Mouse (Mus musculus) inflammation-experienced regulatory T-cells, adult 6 months (primary cell): ENCODE measurements around the gene Mdc1. TPM values are rescaled to one million over a fixed set of nuclear protein-coding genes. Genes with fewer than 3 reads are reported as not detected.

ENCODE experiments used
- ATAC-seq: one replicate; pipeline ENCODE4 v1.8.0; 2017
- polyA plus RNA-seq, 3 experiments: library from polyadenylated mRNA; unstranded; fragments of 100-300 nt; shearing (Covaris generic); gene quantifications; one replicate each; pipeline ENCODE4 v1.2.1; 2017

Gene Mdc1
- polyA plus RNA-seq, 3 experiments from 2014 or later: 6.1 to 10.7 (median 7.1) TPM

GRCm38 (mm10) chr17:35859371-35859770 lies 18.1 kb downstream of the Mdc1 start:
- no peak for ATAC-seq

GRCm38 (mm10) chr17:35859835-35860234 lies 18.5 kb downstream of the Mdc1 start:
- no peak for ATAC-seq

- no peak for ATAC-seq
These were observed 19.5 kb downstream of the Mdc1 start for GRCm38 (mm10) chr17:35860831-35861197.

GRCm38 (mm10) chr17:35861198-35861857 lies 20.0 kb downstream of the Mdc1 start, which contains the start of gene Nrm:
Nrm (plus strand) TSS chr17:35861318.
- ATAC-seq: peak; percentile 89

GRCm38 (mm10) chr17:35864832-35865353 lies 23.6 kb downstream of the Mdc1 start:
- no peak for ATAC-seq

GRCm38 (mm10) chr17:35865481-35866280 lies 24.4 kb downstream of the Mdc1 start, which contains the start of gene Ppp1r18:
Ppp1r18 (plus strand) TSS chr17:35865593.
- ATAC-seq: no peak

GRCm38 (mm10) chr17:35866281-35866831 lies 25.0 kb downstream of the Mdc1 start:
- no peak for ATAC-seq

GRCm38 (mm10) chr17:35866911-35867890 lies 25.9 kb downstream of the Mdc1 start:
- no peak for ATAC-seq

GRCm38 (mm10) chr17:35868165-35868820 lies 27.0 kb downstream of the Mdc1 start:
- ATAC-seq: peak; percentile 45

- no peak for ATAC-seq
These were observed 27.6 kb downstream of the Mdc1 start for GRCm38 (mm10) chr17:35868961-35869345.

GRCm38 (mm10) chr17:35869346-35870067 lies 28.2 kb downstream of the Mdc1 start:
- ATAC-seq: no peak

- ATAC-seq: peak; percentile 75
These were observed 29.0 kb downstream of the Mdc1 start for GRCm38 (mm10) chr17:35870151-35870883.

- no peak for ATAC-seq
These were observed 29.8 kb downstream of the Mdc1 start for GRCm38 (mm10) chr17:35870884-35871696.

- ATAC-seq: no peak
These were observed 32.6 kb downstream of the Mdc1 start for GRCm38 (mm10) chr17:35873774-35874519.

GRCm38 (mm10) chr17:35874721-35875120 lies 33.4 kb downstream of the Mdc1 start:
- no peak for ATAC-seq

- peak; percentile 93 for ATAC-seq
These were observed 38.1 kb downstream of the Mdc1 start, which contains the start of gene Dhx16 for GRCm38 (mm10) chr17:35879245-35880057. Dhx16 (plus strand) TSS chr17:35879819.

- no peak for ATAC-seq
These were observed 41.6 kb downstream of the Mdc1 start for GRCm38 (mm10) chr17:35882924-35883323.
